Mouse (Mus musculus): ENCODE results near the gene Sbno2. TPM values are rescaled to one million over a fixed set of nuclear protein-coding genes. Genes with fewer than 3 reads are reported as not detected.

Sbno2 gene
- total RNA-seq, 1 experiment from 2014 or later, result 22.3 TPM

- no peak for ATAC-seq (replicated peaks; ENCODE audit: low read depth, poor library complexity, severe bottlenecking)
Observed at GRCm38 (mm10) chr10:80142530-80142925, 37.2 kb upstream of the Sbno2 start.

GRCm38 (mm10) chr10:80141786-80142529 is 36.6 kb upstream of the Sbno2 start:
- peak; percentile 71 for ATAC-seq (replicated peaks; ENCODE audit: low read depth, poor library complexity, severe bottlenecking)

GRCm38 (mm10) chr10:80141243-80141642 is 35.9 kb upstream of the Sbno2 start:
- ATAC-seq (replicated peaks; ENCODE audit: low read depth, poor library complexity, severe bottlenecking), result peak; percentile 83

- no peak for ATAC-seq (replicated peaks; ENCODE audit: low read depth, poor library complexity, severe bottlenecking)
Observed at GRCm38 (mm10) chr10:80140666-80141035, 35.3 kb upstream of the Sbno2 start, which contains the start of gene Cbarp. Gene Cbarp, minus strand, starts transcription at chr10:80140835.

GRCm38 (mm10) chr10:80139975-80140665 is 34.7 kb upstream of the Sbno2 start:
- ATAC-seq (replicated peaks; ENCODE audit: low read depth, poor library complexity, severe bottlenecking), result no peak

GRCm38 (mm10) chr10:80139439-80139775 is 34.0 kb upstream of the Sbno2 start:
- ATAC-seq (replicated peaks; ENCODE audit: low read depth, poor library complexity, severe bottlenecking), result no peak

GRCm38 (mm10) chr10:80138553-80139438 is 33.4 kb upstream of the Sbno2 start, which contains the start of gene Atp5d:
Gene Atp5d, plus strand, starts transcription at chr10:80138632.
- no peak for ATAC-seq (replicated peaks; ENCODE audit: low read depth, poor library complexity, severe bottlenecking)

GRCm38 (mm10) chr10:80137626-80138552 is 32.5 kb upstream of the Sbno2 start:
- no peak for ATAC-seq (replicated peaks; ENCODE audit: low read depth, poor library complexity, severe bottlenecking)

- no peak for ATAC-seq (replicated peaks; ENCODE audit: low read depth, poor library complexity, severe bottlenecking)
Observed at GRCm38 (mm10) chr10:80136952-80137625, 31.7 kb upstream of the Sbno2 start.

- ATAC-seq (replicated peaks; ENCODE audit: low read depth, poor library complexity, severe bottlenecking), result no peak
Observed at GRCm38 (mm10) chr10:80136179-80136951, 31.0 kb upstream of the Sbno2 start.

GRCm38 (mm10) chr10:80135641-80136040 is 30.3 kb upstream of the Sbno2 start:
- ATAC-seq (replicated peaks; ENCODE audit: low read depth, poor library complexity, severe bottlenecking), result no peak

- ATAC-seq (replicated peaks; ENCODE audit: low read depth, poor library complexity, severe bottlenecking), result no peak
Observed at GRCm38 (mm10) chr10:80135161-80135560, 29.8 kb upstream of the Sbno2 start.

- ATAC-seq (replicated peaks; ENCODE audit: low read depth, poor library complexity, severe bottlenecking), result no peak
Observed at GRCm38 (mm10) chr10:80134421-80134820, 29.1 kb upstream of the Sbno2 start.

- peak; percentile 17; the same call in 1 of the 2 replicates for ATAC-seq (replicated peaks; ENCODE audit: low read depth, poor library complexity, severe bottlenecking)
Observed at GRCm38 (mm10) chr10:80133226-80133849, 28.0 kb upstream of the Sbno2 start.

- ATAC-seq (replicated peaks; ENCODE audit: low read depth, poor library complexity, severe bottlenecking), result no peak
Observed at GRCm38 (mm10) chr10:80131952-80132350, 26.6 kb upstream of the Sbno2 start.

- peak; percentile 37; the same call in 1 of the 2 replicates for ATAC-seq (replicated peaks; ENCODE audit: low read depth, poor library complexity, severe bottlenecking)
Observed at GRCm38 (mm10) chr10:80131316-80131951, 26.1 kb upstream of the Sbno2 start.

GRCm38 (mm10) chr10:80130403-80131031 is 25.1 kb upstream of the Sbno2 start:
- no peak for ATAC-seq (replicated peaks; ENCODE audit: low read depth, poor library complexity, severe bottlenecking)
